Mouse (Mus musculus) layer of hippocampus, postnatal 36 days (tissue): ENCODE results near the gene Ccr1l1. TPM values are rescaled to one million over a fixed set of nuclear protein-coding genes. Genes with fewer than 3 reads are reported as not detected.

Experiments used
- DNase-seq, 2 experiments: peaks; one replicate each; pipeline ENCODE4 v3.0.0; 2022
- total RNA-seq, 2 experiments: library from RNA; stranded (reverse); gene quantifications; 2 replicates each; pipeline ENCODE4 v1.2.3; 2021

The Ccr1l1 gene
- total RNA-seq, 2 experiments from 2014 or later = not detected

- DNase-seq = no peak
Observed at GRCm38 (mm10) chr9:123927281-123927960, 50.8 kb downstream of the Ccr1l1 start.

Other genes starting within 250 kb of the Ccr1l1 start
- not detected for gene Cxcr6, start 171.9 kb downstream of the Ccr1l1 start, total RNA-seq
- 10 to 100 TPM; 41.3 to 47.8 TPM for gene Fyco1, start 126.5 kb downstream of the Ccr1l1 start, total RNA-seq
- gene Xcr1, start 116.4 kb downstream of the Ccr1l1 start, total RNA-seq = not detected
- gene Ccr1, start 9.7 kb downstream of the Ccr1l1 start, total RNA-seq = under 1 TPM; 0.18 to 0.22 TPM
- not detected for gene Ccr3, start 43.6 kb upstream of the Ccr1l1 start, total RNA-seq
- under 1 TPM; 0.12 to 0.30 TPM for gene Ccr2, start 123.5 kb upstream of the Ccr1l1 start, total RNA-seq
- gene Ccr5, start 143.1 kb upstream of the Ccr1l1 start, total RNA-seq = 10 to 100 TPM in 1 of 2 experiments, 1 to 10 TPM in 1; 8.1 to 12.1 TPM